Mouse (Mus musculus) frontal cortex, postnatal 36 days (tissue): Measurements from ENCODE around the gene Erfe.

Experiments
- DNase-seq, 2 experiments: peaks; one replicate each; pipeline ENCODE4 v3.0.0; 2022; ENCODE audit warnings: low spot score in 2 of 2

Gene Erfe

GRCm38 (mm10) chr1:91366215-91367108, at the start of gene Erfe:
Gene Erfe (plus strand): TSS chr1:91366430.
- peak; percentile 34 to 37 for DNase-seq

- no peak for DNase-seq
Measured at GRCm38 (mm10) chr1:91317656-91318055, 48.6 kb upstream of the Erfe start.

GRCm38 (mm10) chr1:91321760-91322438, 44.3 kb upstream of the Erfe start, which contains the start of gene Espnl:
Gene Espnl (plus strand): TSS chr1:91322075.
- no peak for DNase-seq

- DNase-seq, result no peak
Measured at GRCm38 (mm10) chr1:91324646-91325045, 41.6 kb upstream of the Erfe start.

GRCm38 (mm10) chr1:91325488-91326042, 40.7 kb upstream of the Erfe start:
- no peak for DNase-seq

- DNase-seq, result peak; percentile 38 to 64
Measured at GRCm38 (mm10) chr1:91332102-91332501, 34.1 kb upstream of the Erfe start.

- DNase-seq, result no peak
Measured at GRCm38 (mm10) chr1:91333582-91333981, 32.6 kb upstream of the Erfe start.

GRCm38 (mm10) chr1:91337355-91337754, 28.9 kb upstream of the Erfe start:
- DNase-seq, result no peak

- DNase-seq, result peak; percentile 31 to 33
Measured at GRCm38 (mm10) chr1:91344001-91344400, 22.2 kb upstream of the Erfe start.

- DNase-seq, result peak in 1 of 2 experiments; percentile 20
Measured at GRCm38 (mm10) chr1:91344921-91345685, 21.1 kb upstream of the Erfe start.

- DNase-seq, result peak; percentile 54 to 64
Measured at GRCm38 (mm10) chr1:91346892-91347291, 19.3 kb upstream of the Erfe start.

GRCm38 (mm10) chr1:91350841-91351240, 15.4 kb upstream of the Erfe start, which contains the start of gene Klhl30:
Gene Klhl30 (plus strand): TSS chr1:91351016.
- no peak for DNase-seq

GRCm38 (mm10) chr1:91351249-91351648, 15.0 kb upstream of the Erfe start:
- DNase-seq, result no peak

GRCm38 (mm10) chr1:91352277-91352676, 14.0 kb upstream of the Erfe start:
- DNase-seq, result peak; percentile 10 to 26

- no peak for DNase-seq
Measured at GRCm38 (mm10) chr1:91356105-91356504, 10.1 kb upstream of the Erfe start.

- no peak for DNase-seq
Measured at GRCm38 (mm10) chr1:91362113-91362512, 4.1 kb upstream of the Erfe start.

GRCm38 (mm10) chr1:91364822-91365644, 1.2 kb upstream of the Erfe start:
- DNase-seq, result no peak

GRCm38 (mm10) chr1:91365816-91366214, 415 bp upstream of the Erfe start:
- DNase-seq, result no peak

GRCm38 (mm10) chr1:91367295-91367694, 1.1 kb downstream of the Erfe start:
- DNase-seq, result no peak

- DNase-seq, result no peak
Measured at GRCm38 (mm10) chr1:91369408-91369807, 3.2 kb downstream of the Erfe start.

GRCm38 (mm10) chr1:91370055-91370454, 3.8 kb downstream of the Erfe start:
- no peak for DNase-seq
